Mouse (Mus musculus) bone marrow, adult 2 months (tissue): Measurements from ENCODE around the gene Fndc3b. TPM values are rescaled to one million over a fixed set of nuclear protein-coding genes. Genes with fewer than 3 reads are reported as not detected.

Source experiments
- H3K27ac ChIP-seq: fragments of 200-500 bp; 2 replicates; pipeline ENCODE4 v1.5.1; 2012; ENCODE audit warnings: low read depth, mild to moderate bottlenecking, control low read depth, inconsistent platforms, low read length; ENCODE audit not compliant: control insufficient read depth, poor library complexity, insufficient read depth
- H3K4me1 ChIP-seq: fragments of 200-500 bp; 2 replicates; pipeline ENCODE4 v1.6.1; 2011; ENCODE audit warnings: low read length; ENCODE audit not compliant: control insufficient read depth, insufficient read depth
- H3K4me3 ChIP-seq: fragments of 200-500 bp; replicated peaks from 2 replicates; pipeline ENCODE3; 2011; ENCODE audit warnings: mild to moderate bottlenecking, low read depth, low read length, control low read depth; ENCODE audit not compliant: control insufficient read depth
- CTCF ChIP-seq: fragments of 200-500 bp; IDR thresholded peaks from 2 replicates; pipeline ENCODE4 v1.5.1; 2011; ENCODE audit warnings: low read length, control low read depth; ENCODE audit not compliant: control insufficient read depth, insufficient read depth
- POLR2A ChIP-seq: fragments of 200-500 bp; IDR thresholded peaks from 2 replicates; pipeline ENCODE4 v1.6.1; 2011; ENCODE audit warnings: low read depth, mild to moderate bottlenecking, control low read depth, low read length, borderline replicate concordance; ENCODE audit not compliant: control insufficient read depth
- WGBS: fragments of 180-500 bp; shearing (Covaris S2); methylation state at CpG from one replicate; pipeline ENCODE4 v1.1.7; 2018; 5-methylcytosine and 5-hydroxymethylcytosine counted together
- polyA plus RNA-seq: library from polyadenylated mRNA; stranded (reverse); fragments of >200 nt; gene quantifications from 2 replicates; pipeline ENCODE4 v1.2.4, GENCODE M21; 2011; ENCODE audit warnings: low replicate concordance; ENCODE audit not compliant: missing spikeins, insufficient read depth, insufficient read length

Fndc3b gene
- polyA plus RNA-seq, 1 experiment, result 4.2 TPM

DNA sequence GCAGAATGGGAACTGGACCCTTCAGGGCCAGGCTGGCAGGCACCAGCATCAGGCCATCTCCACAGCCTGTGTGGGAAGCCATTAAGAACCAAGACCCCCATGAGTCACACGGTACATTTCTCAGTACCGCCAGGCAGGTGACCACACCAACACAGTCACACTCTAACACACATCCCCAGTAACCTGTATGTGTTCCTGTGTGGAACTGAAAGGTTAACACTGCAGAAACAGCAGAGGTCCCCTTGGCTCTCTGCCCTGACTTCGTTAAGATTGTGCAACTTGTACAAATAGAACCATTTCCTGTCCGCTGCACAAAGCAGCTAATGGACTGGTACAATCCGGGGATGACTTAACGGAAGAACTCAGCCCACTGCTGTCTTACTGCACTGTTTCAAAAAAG, 21.1 kb downstream of the Fndc3b start:
- Histone ChIP-seq H3K4me3 (peak overlapping the region; percentile 23), H3K4me1 (peaks cover 5% of the 10 kb centered on the region; the same call in 1 of the 2 replicates), H3K27ac (peak overlapping the region; percentile 81)
- WGBS, result 5% methylated on average over 6 of the region's 6 CpGs
- TF ChIP-seq POLR2A (no peak), CTCF (no peak)

DNA sequence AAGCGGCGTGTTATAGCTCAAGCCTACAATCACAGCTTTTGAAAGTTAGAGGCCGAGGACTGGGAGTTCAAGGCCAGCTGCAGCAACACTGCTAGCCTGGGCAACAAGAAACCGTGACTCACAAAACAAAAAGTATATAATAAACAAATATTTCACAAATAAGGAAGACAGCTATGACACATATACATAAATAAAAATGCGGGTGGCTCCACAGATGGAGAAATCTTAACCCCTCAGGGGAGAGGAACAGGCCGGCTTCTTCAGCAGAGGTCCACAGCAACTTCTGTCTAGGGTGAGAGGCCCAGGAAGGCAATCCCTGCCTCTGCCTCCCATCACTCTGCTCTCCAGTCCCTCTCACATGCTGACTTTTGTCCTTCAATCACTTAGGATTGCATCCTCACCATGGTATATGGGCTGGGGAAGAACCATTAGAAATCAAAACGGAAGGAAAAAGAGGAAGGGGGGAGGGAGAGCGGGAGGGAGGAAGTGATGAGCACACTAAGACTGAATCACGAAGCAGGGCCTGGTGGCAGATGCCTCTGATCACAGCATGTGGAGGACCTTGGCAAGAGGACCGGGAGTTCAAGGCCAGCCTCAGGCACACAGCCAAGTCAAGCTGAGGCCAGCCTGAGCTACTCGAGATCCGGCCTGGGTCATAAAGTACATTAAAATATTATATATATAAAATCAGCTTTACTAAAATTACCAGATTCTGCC, 21.8 kb downstream of the Fndc3b start:
- H3K4me3 ChIP-seq, result no peak overlapping the region
- H3K4me1 ChIP-seq, result peaks cover 5% of the 10 kb centered on the region; the same call in 1 of the 2 replicates
- TF ChIP-seq CTCF, result no peak
- 0 out of 2 replicates have a peak, but pooled peaks have one; percentile 21 for TF ChIP-seq POLR2A
- H3K27ac ChIP-seq, result peak overlapping the region; percentile 81; the same call in 1 of the 2 replicates
- WGBS, result 36% methylated on average over 12 of the region's 12 CpGs

DNA sequence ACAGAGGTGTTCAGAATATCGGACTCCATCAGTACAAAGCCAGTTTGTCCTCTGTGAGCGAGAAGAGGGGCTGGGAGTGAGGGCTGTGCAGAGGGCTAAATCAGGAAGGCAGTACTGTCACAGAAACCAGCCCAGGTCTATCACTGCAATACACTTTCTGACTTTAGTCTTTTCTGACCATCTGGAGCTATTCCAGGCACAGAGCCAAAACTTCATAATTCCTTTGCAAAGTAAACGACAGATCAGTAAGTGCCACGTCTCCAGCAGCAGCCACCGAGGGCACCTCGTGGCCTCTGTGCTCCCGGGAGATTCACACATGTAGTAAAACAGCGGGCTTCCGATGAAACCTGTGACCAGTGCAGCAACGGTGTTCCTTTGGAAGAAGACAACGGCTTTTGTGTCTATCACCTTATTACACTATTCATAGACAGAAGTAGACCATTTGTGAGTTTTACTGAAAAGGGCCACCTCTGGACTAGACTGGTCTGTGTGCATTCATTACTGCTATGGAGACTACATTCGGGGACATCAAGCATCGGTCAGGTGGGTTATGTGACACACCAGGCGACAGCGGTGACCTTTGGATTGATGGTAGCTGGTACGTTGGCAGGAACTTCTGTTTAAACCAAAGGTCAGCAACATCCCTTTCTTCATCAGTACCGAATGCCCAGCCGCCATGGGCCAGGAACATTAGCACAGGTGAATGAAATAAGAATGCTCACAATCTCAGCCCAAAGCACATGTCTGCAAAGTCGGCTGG, 24.2 kb downstream of the Fndc3b start:
- Histone ChIP-seq H3K27ac (no peak overlapping the region), H3K4me3 (no peak overlapping the region), H3K4me1 (peaks cover 2% of the 10 kb centered on the region; the same call in 1 of the 2 replicates)
- TF ChIP-seq CTCF (no peak), POLR2A (no peak)
- WGBS, result 71% methylated on average over 19 of the region's 19 CpGs

DNA sequence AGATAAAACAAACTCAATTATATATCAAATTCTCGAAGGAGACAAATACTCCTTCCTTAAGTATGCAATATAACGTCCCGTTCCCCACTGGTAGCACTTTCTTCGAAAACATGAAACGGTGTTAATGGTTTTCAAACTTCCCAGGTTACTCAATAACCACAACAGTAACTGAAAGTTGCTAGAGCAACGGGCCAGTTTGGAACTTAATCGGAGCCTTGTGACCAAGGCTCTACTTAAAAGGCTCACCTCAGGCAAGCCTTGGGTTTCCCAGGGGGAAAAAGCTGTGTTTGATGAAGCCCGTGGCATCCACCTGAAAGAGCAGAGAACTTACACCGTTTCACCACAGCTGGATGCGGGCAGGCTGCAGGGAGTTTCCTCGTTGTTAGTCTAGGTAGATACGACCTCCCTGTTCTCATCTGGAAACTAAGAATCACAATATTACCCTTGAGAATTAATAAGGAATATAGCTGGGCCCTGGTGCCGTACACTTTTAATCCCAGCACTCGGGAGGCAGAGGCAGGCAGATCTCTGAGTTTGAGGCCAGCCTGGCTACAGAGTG, 25.4 kb downstream of the Fndc3b start:
- 42% methylated on average over 14 of the region's 14 CpGs for WGBS
- peaks cover 2% of the 10 kb centered on the region; the same call in 1 of the 2 replicates for H3K4me1 ChIP-seq
- no peak overlapping the region for H3K4me3 ChIP-seq
- no peak for TF ChIP-seq CTCF
- TF ChIP-seq POLR2A, result no peak
- peak overlapping the region; percentile 51; the same call in 1 of the 2 replicates for H3K27ac ChIP-seq

DNA sequence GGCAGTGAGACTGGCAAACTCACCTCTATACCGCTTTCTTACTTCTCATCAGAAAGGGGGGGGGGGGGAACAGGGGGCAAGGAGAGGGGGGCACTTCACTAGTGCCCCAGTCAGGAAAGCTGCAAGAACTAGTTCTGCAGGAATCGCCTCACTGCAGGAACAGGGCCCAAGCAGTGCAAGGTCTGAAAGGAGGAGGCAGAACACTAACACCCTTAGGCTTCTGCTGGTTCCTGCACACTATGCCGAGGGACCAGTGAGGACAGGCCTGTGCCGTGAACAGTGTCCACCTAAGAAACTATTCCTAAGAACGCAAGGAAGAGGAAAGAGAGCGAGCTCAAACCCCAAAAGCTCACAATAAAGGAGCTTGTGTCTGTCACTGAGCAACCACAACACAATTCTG, 26.0 kb downstream of the Fndc3b start:
- Histone ChIP-seq H3K27ac (no peak overlapping the region), H3K4me3 (no peak overlapping the region), H3K4me1 (peaks cover 4% of the 10 kb centered on the region)
- WGBS, result 46% methylated on average over 6 of the region's 6 CpGs
- TF ChIP-seq CTCF (no peak), POLR2A (no peak)

DNA sequence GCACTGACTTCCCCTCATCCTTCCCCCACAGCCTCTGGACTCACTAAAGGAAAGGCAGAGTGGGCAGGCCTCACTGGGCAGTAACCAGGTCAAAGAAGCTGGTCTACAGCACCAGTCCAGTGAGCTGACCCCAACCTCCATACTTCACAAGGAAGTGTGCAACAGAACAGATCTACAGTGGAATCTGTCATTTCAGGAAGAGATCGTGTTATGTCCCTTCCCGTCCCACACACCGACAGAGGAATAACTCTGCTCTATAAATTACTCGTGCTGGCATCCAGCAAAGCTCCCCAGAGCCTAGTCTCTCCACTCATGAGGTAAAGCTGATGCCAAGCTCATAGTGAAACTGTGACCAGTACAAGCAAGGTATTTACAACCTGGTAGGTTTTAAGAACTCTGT, 27.7 kb downstream of the Fndc3b start:
- WGBS, result 25% methylated on average over 4 of the region's 4 CpGs
- peaks cover 2% of the 10 kb centered on the region for H3K4me1 ChIP-seq
- no peak overlapping the region for H3K27ac ChIP-seq
- no peak overlapping the region for H3K4me3 ChIP-seq
- TF ChIP-seq POLR2A (no peak), CTCF (no peak)

DNA sequence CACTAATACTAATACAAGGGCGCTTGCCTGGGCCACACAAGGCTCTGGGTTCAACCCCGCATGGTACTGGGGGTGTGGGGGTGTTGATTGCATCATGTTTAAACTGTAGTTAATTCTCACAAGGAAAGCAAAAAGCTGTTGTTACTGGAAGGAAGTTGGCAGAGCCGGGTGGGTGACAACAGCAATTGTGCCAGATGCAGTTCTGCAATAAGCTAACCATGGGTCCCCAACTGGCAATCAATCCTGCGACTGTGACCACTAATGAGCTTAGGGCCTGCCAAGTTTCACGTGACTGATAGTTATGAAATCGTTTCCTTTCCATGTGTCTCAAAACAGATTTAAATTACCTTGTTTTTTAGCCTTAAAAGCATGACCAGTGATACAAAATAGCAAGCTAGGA, 33.5 kb downstream of the Fndc3b start:
- H3K4me3 ChIP-seq, result no peak overlapping the region
- peaks cover 4% of the 10 kb centered on the region for H3K4me1 ChIP-seq
- H3K27ac ChIP-seq, result no peak overlapping the region
- WGBS, result 8% methylated on average over 6 of the region's 6 CpGs
- no peak for TF ChIP-seq CTCF
- no peak for TF ChIP-seq POLR2A

DNA sequence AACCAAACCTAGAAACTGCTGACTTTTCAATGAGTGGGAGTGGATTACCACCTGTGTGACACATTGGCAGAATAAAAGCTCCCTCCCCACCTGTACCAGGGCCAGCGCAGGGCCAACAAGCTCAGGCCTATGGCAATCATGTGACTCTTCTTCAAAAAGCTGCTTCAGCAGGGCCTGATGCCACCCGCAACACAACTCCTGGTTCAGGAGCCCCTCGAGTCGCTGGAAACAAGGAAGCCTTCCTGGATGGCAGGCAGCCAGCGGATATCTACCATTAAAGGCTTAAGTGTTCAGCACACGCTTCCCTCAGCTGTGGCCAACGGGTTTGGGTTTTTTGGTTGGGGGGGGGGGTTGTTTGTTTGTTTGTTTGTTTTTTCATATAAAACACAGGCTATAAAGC, 37.4 kb downstream of the Fndc3b start:
- TF ChIP-seq POLR2A, result no peak
- TF ChIP-seq CTCF, result no peak
- Histone ChIP-seq H3K4me1 (peaks cover 1% of the 10 kb centered on the region; the same call in 1 of the 2 replicates), H3K4me3 (no peak overlapping the region), H3K27ac (no peak overlapping the region)
- 78% methylated on average over 7 of the region's 7 CpGs for WGBS
